Mouse (Mus musculus): ENCODE measurements around the gene Gm26920. TPM values are rescaled to one million over a fixed set of nuclear protein-coding genes. Genes with fewer than 3 reads are reported as not detected.

Gm26920 gene
- total and polyA plus RNA-seq, 3 experiments, result 0.90 TPM; not detected in 2

- Histone ChIP-seq H3K4me3 (ENCODE audit: low read depth, low read length) (peak overlapping the region; percentile 79; the same call in 1 of the 2 replicates), H3K27me3 (ENCODE audit: insufficient read depth, low read length) (no peaks in the 10 kb centered on the region), H3K4me1 (ENCODE audit: insufficient read depth, low read depth, low read length) (peaks cover 48% of the 10 kb centered on the region), H3K9me3 (replicated peaks) (no peaks in the 10 kb centered on the region), H3K36me3 (replicated peaks) (peaks cover 13% of the 10 kb centered on the region)
- TF ChIP-seq POLR2AphosphoS5 (IDR thresholded peaks at IDR 0.05; ENCODE audit: insufficient replicate concordance, low read depth, low read length), result no peak
- TF ChIP-seq TAL1 (conservative IDR thresholded peaks at IDR 0.05; ENCODE audit: low read depth, low read length), result no peak
- no peak for TF ChIP-seq GATA2 (IDR thresholded peaks at IDR 0.05; ENCODE audit: borderline replicate concordance, low read depth, low read length)
- no peak for TF ChIP-seq GATA1 (IDR thresholded peaks at IDR 0.05; ENCODE audit: borderline replicate concordance, low read length)
- no peak for TF ChIP-seq CTCF (IDR thresholded peaks at IDR 0.05; ENCODE audit: low read depth, low read length)
- DNase-seq (ENCODE audit: low spot score) (no peak), ATAC-seq (ENCODE audit: extremely low read depth, insufficient number of reproducible peaks, low FRiP score, poor library complexity, severe bottlenecking) (no peak)
Observed at GRCm38 (mm10) chr7:30093918-30094415, 3.8 kb upstream of the Gm26920 start.

- peaks cover 8% of the 10 kb centered on the region for H3K36me3 ChIP-seq (replicated peaks)
- DNase-seq (ENCODE audit: low spot score), result no peak
- H3K27me3 ChIP-seq (ENCODE audit: insufficient read depth, low read length), result no peaks in the 10 kb centered on the region
- peaks cover 51% of the 10 kb centered on the region for H3K4me1 ChIP-seq (ENCODE audit: insufficient read depth, low read depth, low read length)
- H3K9me3 ChIP-seq (replicated peaks), result no peaks in the 10 kb centered on the region
- no peak overlapping the region for H3K4me3 ChIP-seq (ENCODE audit: low read depth, low read length)
- TF ChIP-seq GATA1 (IDR thresholded peaks at IDR 0.05; ENCODE audit: borderline replicate concordance, low read length) (no peak), POLR2AphosphoS5 (IDR thresholded peaks at IDR 0.05; ENCODE audit: insufficient replicate concordance, low read depth, low read length) (no peak), TAL1 (conservative IDR thresholded peaks at IDR 0.05; ENCODE audit: low read depth, low read length) (no peak), CTCF (IDR thresholded peaks at IDR 0.05; ENCODE audit: low read depth, low read length) (no peak)
- ATAC-seq (ENCODE audit: extremely low read depth, insufficient number of reproducible peaks, low FRiP score, poor library complexity, severe bottlenecking), result no peak
Observed at GRCm38 (mm10) chr7:30092666-30093065, 2.5 kb upstream of the Gm26920 start.

DNA sequence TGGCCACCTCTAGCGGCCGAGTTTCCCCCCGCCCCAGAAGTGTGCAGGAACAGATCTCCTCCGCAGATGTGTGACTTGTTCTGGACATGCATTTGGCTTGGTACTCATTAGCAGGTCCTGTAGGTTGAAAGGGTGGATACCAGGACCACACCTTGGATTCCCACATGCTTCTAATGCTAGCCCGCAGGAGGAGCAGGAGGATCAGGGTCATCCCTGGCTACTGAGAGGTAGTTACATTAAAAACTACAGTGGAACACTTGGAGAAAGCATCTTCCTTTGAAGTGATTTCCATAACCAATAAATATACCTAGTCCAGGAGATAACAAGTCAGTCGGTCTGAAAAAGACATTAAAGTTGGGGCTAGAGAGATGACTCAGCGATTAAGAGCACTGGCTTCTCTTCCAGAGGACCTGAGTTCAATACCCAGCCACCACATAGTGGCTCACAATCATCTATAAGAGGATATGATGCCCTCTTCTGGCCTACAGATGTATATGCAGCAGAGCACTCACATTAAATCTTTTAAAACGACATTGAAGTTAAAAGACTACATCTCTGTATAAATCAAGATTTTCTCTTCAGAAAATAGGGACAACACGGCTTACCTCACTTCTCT is 868 bp upstream of the Gm26920 start:
- Histone ChIP-seq H3K9me3 (replicated peaks) (no peaks in the 10 kb centered on the region), H3K36me3 (replicated peaks) (peaks cover 15% of the 10 kb centered on the region), H3K4me3 (ENCODE audit: low read depth, low read length) (peak overlapping the region; percentile 84), H3K4me1 (ENCODE audit: insufficient read depth, low read depth, low read length) (peaks cover 52% of the 10 kb centered on the region), H3K27me3 (ENCODE audit: insufficient read depth, low read length) (no peaks in the 10 kb centered on the region)
- ATAC-seq (ENCODE audit: extremely low read depth, insufficient number of reproducible peaks, low FRiP score, poor library complexity, severe bottlenecking) (no peak), DNase-seq (ENCODE audit: low spot score) (no peak)
- TF ChIP-seq TAL1 (conservative IDR thresholded peaks at IDR 0.05; ENCODE audit: low read depth, low read length) (no peak), CTCF (IDR thresholded peaks at IDR 0.05; ENCODE audit: low read depth, low read length) (no peak), GATA2 (IDR thresholded peaks at IDR 0.05; ENCODE audit: borderline replicate concordance, low read depth, low read length) (no peak), GATA1 (IDR thresholded peaks at IDR 0.05; ENCODE audit: borderline replicate concordance, low read length) (no peak), POLR2AphosphoS5 (IDR thresholded peaks at IDR 0.05; ENCODE audit: insufficient replicate concordance, low read depth, low read length) (no peak)

- DNase-seq (ENCODE audit: low spot score) (no peak), ATAC-seq (ENCODE audit: extremely low read depth, insufficient number of reproducible peaks, low FRiP score, poor library complexity, severe bottlenecking) (no peak)
- H3K36me3 ChIP-seq (replicated peaks), result peaks cover 31% of the 10 kb centered on the region
- H3K9me3 ChIP-seq (replicated peaks), result no peaks in the 10 kb centered on the region
- peak overlapping the region; percentile 84 for H3K4me3 ChIP-seq (ENCODE audit: low read depth, low read length)
- TF ChIP-seq POLR2AphosphoS5 (IDR thresholded peaks at IDR 0.05; ENCODE audit: insufficient replicate concordance, low read depth, low read length) (no peak), GATA1 (IDR thresholded peaks at IDR 0.05; ENCODE audit: borderline replicate concordance, low read length) (no peak), CTCF (IDR thresholded peaks at IDR 0.05; ENCODE audit: low read depth, low read length) (no peak), GATA2 (IDR thresholded peaks at IDR 0.05; ENCODE audit: borderline replicate concordance, low read depth, low read length) (no peak), TAL1 (conservative IDR thresholded peaks at IDR 0.05; ENCODE audit: low read depth, low read length) (no peak)
- peaks cover 43% of the 10 kb centered on the region for H3K4me1 ChIP-seq (ENCODE audit: insufficient read depth, low read depth, low read length)
- no peaks in the 10 kb centered on the region for H3K27me3 ChIP-seq (ENCODE audit: insufficient read depth, low read length)
Observed at GRCm38 (mm10) chr7:30089405-30089804, 805 bp downstream of the Gm26920 start.

DNA sequence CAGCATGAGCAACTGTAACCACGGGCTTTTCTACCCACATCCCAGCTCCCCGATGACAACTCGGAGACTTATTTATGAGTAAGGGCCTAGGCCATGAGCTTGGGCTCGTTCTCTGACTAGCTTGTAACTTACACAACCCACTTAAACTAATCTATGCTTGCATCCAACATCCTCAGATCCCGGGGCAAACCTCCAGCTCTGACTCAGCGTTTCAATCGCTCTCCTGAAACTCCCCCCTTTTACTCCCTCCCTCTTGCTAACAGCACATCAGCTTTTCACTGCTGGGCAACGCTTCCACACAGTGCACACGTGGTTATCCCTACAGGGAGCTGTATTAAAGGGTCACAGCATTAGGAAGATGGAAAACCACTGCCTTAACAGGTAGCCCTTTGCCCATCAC is 3.7 kb downstream of the Gm26920 start:
- peaks cover 33% of the 10 kb centered on the region for H3K4me1 ChIP-seq (ENCODE audit: insufficient read depth, low read depth, low read length)
- peaks cover 57% of the 10 kb centered on the region for H3K36me3 ChIP-seq (replicated peaks)

DNA sequence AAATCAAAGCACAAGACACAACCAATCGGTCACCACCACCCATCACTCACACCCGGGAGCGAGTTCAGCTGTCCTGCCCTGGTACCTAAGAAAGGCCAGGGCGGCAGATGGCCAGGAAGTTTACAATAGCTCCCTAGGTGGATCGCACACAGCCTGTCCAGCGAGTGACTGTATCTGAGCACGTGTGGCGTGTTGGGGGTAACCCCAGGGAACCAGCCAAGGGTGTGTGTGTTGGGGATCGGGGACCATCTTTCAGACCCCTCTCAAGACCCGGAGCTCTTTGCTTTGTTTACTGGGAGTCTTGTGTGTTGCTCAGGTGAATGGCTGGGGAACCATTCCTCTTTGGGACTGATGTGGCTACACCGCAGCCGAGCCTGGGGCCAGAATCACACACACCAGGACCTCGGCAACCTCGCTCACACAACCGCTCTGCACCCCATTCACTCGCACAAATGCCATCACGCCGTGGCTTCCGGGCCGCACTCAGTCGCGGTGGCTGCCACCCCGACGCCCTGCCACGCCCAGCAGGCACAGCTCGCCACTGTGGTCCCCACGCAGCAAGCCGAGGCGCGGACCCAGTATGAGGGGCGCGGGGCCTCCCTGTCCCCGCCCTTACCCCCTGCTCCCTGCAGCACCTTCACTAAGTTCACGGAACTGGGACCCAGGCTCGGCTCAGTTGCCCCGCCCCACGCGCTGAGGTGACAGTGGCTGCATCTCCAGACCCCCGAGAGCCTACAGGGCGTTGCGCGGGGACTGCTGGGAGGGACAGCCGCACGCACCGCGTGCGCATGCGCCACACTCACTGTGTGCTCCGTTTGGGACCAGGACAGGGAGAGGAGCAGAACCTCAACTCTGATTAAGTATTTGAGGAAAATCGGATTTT is 17.8 kb downstream of the Gm26920 start, which contains the start of gene Zfp82:
Zfp82 (minus strand) TSS at position 755 of the 883 bp plus-strand sequence.
- Histone ChIP-seq H3K36me3 (replicated peaks) (peaks cover 16% of the 10 kb centered on the region), H3K9me3 (replicated peaks) (no peaks in the 10 kb centered on the region), H3K4me1 (ENCODE audit: insufficient read depth, low read depth, low read length) (peaks cover 11% of the 10 kb centered on the region), H3K4me3 (ENCODE audit: low read depth, low read length) (peak within 1 kb of the TSS; percentile 93), H3K27me3 (ENCODE audit: insufficient read depth, low read length) (no peaks in the 10 kb centered on the region)
- ATAC-seq (ENCODE audit: extremely low read depth, insufficient number of reproducible peaks, low FRiP score, poor library complexity, severe bottlenecking) (peak; percentile 84), DNase-seq (ENCODE audit: low spot score) (peak; percentile 89)
- TF ChIP-seq TAL1 (conservative IDR thresholded peaks at IDR 0.05; ENCODE audit: low read depth, low read length) (no peak), GATA1 (IDR thresholded peaks at IDR 0.05; ENCODE audit: borderline replicate concordance, low read length) (no peak), CTCF (IDR thresholded peaks at IDR 0.05; ENCODE audit: low read depth, low read length) (no peak), GATA2 (IDR thresholded peaks at IDR 0.05; ENCODE audit: borderline replicate concordance, low read depth, low read length) (no peak), POLR2AphosphoS5 (IDR thresholded peaks at IDR 0.05; ENCODE audit: insufficient replicate concordance, low read depth, low read length) (no peak)

More for the DNA sequence above, 3.7 kb downstream of the Gm26920 start:
- Histone ChIP-seq H3K27me3 (ENCODE audit: insufficient read depth, low read length) (no peaks in the 10 kb centered on the region), H3K4me3 (ENCODE audit: low read depth, low read length) (no peak overlapping the region), H3K9me3 (replicated peaks) (no peaks in the 10 kb centered on the region)
- no peak for TF ChIP-seq TAL1 (conservative IDR thresholded peaks at IDR 0.05; ENCODE audit: low read depth, low read length)
- TF ChIP-seq CTCF (IDR thresholded peaks at IDR 0.05; ENCODE audit: low read depth, low read length), result no peak
- no peak for TF ChIP-seq POLR2AphosphoS5 (IDR thresholded peaks at IDR 0.05; ENCODE audit: insufficient replicate concordance, low read depth, low read length)
- TF ChIP-seq GATA1 (IDR thresholded peaks at IDR 0.05; ENCODE audit: borderline replicate concordance, low read length), result no peak
- TF ChIP-seq GATA2 (IDR thresholded peaks at IDR 0.05; ENCODE audit: borderline replicate concordance, low read depth, low read length), result no peak
- ATAC-seq (ENCODE audit: extremely low read depth, insufficient number of reproducible peaks, low FRiP score, poor library complexity, severe bottlenecking) (no peak), DNase-seq (ENCODE audit: low spot score) (no peak)

All from G1E (cell line).